Mouse (Mus musculus) A20 (cell line): ENCODE measurements around the gene Pla2g15.
"Not testable (repeated sequence)": the region's sequence is repeated elsewhere in the genome, so short reads cannot be mapped to it uniquely, and the experiment has no call there.

ENCODE experiments used
- DNase-seq: peaks from one replicate; pipeline ENCODE4 v3.0.0-alpha.2; 2011; ENCODE audit warnings: low read depth, low spot score

Pla2g15 gene

GRCm38 (mm10) chr8:106169017-106169933, 19.1 kb downstream of the Pla2g15 start:
- DNase-seq = peak; percentile 70

DNA sequence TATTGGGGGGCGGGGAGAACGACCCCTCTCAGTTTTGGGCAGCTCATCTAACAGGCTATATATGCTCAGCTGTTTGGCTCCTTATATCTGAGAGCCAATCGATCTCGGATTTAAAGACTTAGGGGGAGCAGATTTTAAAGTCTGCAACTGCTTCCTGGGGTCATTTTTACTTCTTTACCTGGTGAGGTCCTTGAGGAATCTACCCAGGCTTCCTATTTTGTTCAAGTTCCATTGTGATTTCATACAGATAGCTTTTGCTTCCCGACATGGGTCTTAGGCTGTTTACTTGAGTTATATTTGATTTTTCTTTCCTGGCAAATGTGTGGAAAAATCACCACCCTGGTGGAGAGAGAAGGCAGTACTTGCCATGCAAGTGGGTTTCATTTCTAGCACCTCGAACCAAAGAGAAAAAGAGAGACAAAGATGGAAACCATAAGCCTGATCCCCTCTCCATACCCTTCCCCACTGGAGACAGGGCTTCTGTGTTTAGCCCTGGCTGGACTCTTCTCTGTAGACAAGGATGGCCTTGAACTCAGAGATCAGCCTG, 19.8 kb downstream of the Pla2g15 start:
- peak; percentile 45 for DNase-seq

GRCm38 (mm10) chr8:106173566-106173965, 23.4 kb downstream of the Pla2g15 start:
- DNase-seq = no peak

GRCm38 (mm10) chr8:106176891-106177290, 26.7 kb downstream of the Pla2g15 start:
- DNase-seq = no peak

DNA sequence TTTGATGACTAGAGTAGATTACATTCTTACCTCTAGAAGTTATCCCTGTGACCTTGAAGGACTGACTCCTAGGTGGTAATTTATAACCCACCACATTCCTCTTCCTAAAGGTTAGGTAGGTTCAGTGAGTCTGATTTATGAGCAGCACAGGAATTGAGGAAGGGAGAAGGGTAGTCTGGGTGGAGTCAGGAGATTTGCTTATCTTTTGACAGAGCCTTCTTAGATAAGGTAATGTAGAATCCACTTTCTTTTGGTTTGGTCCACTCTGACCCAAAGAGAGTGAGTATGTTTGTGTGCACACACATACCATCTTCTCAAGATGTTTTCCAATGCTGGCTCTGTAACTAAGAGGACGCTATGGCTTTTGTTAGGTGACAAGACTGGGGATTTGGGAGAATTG, 27.4 kb downstream of the Pla2g15 start:
- no peak for DNase-seq

DNA sequence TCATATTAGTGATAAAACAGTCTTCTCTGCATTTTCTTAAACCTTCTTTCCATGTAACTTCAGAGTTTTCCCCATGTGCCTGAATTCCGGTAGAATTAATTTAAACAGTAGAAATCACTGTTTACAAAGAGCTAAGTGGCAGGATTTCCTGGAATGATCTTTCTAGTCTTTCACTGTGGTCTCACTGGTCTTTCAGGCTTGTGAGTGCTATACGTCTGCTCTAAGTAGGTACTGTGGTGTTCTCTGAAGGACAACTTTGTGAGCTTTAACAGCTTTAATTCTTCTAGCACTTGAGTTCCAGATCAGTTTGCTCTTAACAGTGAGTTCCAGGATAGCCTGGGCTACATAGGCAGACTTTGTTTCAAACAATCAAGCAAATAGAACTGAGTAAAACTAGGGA, 28.2 kb downstream of the Pla2g15 start:
- DNase-seq = no peak

GRCm38 (mm10) chr8:106185628-106186270, 35.5 kb downstream of the Pla2g15 start:
- DNase-seq = peak; percentile 77

DNA sequence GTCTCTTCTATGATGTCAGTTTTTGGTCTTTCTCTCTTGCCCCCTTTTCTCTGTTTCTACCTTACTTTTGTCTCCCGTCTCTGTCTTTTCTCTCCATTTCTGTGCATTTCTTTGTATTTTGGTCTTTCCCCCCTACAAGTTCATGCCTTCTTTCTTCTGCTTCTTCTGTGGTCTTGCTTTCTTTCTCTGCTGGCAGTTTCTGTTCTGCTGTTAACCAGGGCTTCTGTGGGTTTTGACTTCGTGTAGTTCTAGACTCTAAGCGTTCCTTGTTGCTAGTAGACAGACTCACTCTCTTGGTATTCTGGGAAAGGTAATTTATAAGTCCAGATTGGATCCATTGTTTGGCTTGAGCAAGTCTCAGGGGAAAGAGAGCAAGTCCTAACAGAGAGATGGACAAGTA, 36.2 kb downstream of the Pla2g15 start:
- peak; percentile 63 for DNase-seq

DNA sequence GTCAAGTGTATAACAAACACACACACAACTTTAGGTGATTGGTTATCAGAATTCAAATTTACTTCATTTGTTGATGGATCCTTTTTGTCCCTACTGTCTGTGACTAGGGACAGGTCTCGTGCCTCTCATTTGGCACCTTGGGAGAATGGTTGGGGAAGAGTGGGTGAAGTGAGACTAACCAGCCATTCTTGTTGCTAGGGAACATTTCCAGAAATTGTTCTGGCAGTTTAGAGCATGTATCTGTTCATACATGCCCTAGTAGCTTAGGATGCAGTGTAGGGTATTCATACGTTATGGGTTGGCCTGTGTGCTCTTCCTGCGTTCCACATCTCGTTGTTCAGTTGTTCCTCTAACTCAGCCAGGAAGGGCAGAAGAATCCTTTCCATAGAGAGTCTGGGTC, 39.0 kb downstream of the Pla2g15 start:
- DNase-seq = no peak

- DNase-seq = no peak
These were observed 41.4 kb downstream of the Pla2g15 start for GRCm38 (mm10) chr8:106191639-106192038.

- DNase-seq = no peak
These were observed 43.0 kb downstream of the Pla2g15 start for GRCm38 (mm10) chr8:106193162-106193561.

DNA sequence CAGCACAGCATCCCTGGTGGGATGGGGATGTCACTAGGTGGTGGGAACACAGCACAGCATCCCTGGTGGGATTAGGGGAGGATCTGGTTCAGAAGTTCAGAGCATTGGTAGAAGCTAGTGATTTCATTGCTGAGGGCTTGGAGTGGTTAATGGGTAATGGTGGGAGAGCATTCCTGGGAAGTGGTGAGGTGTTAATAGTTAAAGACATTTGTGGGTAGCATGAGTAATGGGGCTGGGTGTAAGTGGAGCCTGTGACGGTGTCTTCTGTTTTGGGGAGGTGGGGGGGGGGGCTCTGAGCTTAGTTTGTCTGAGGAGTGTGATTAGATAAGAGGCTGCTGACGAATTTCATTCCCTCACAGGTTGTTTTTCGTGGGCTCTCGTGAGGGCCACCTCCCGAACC, 43.9 kb downstream of the Pla2g15 start:
- DNase-seq = no peak

DNA sequence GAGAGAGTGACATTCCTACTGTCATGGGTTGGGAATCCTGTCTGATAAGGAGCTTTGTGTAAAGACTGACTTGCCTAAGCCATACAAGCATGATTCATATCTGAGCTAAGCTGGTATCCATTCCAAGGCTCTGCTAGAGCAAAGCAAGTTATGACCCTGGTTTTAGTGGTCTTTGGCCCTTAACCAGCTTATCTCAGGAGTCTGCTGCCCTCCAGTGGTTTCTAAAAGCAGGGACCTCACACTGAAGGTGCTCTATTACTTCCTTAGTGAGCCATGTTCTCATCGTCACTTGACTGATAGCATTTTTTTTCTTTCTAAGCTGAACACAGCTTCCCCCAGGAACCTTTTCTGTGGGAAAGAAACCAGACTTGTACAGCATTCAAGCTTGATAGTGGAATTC, 48.5 kb downstream of the Pla2g15 start:
- peak; percentile 69 for DNase-seq

GRCm38 (mm10) chr8:106199596-106199995, 49.4 kb downstream of the Pla2g15 start:
- not testable (repeated sequence) for DNase-seq

GRCm38 (mm10) chr8:106210035-106210731, 60.0 kb downstream of the Pla2g15 start:
- peak; percentile 67 for DNase-seq

DNA sequence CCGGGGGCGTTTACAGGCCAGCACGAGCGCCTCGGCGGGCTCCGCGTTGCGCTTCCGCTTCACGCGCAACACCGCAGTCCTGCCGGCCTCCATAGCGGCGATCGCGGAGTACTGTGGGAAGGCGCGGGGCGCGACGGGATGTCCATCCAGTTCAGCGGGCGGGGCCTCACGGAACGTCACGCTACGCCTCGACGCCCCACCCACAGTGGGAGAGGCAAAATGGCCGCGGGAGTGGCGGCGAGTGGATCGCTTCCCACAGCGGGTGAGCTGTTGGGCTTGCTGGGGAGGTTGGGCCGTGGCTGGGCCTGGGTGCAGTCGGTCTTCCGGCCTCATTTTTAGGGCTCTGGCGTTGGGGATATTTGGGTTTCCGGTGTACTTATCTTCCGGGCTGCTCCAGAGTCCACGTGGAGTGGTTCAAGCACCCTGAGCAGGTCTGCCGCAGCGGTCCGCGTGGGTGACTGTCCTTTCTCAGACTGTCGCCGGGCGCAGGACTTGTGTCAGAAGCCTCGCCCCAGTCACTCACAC, 60.7 kb downstream of the Pla2g15 start, which contains the start of the genes Slc7a6os and Prmt7:
TSS of gene Slc7a6os (minus strand) at position 115 of the 525 bp plus-strand sequence.
TSS of gene Prmt7 (plus strand) at position 116 of the 525 bp plus-strand sequence.
- DNase-seq = peak; percentile 94

- peak; percentile 65 for DNase-seq
These were observed 61.2 kb downstream of the Pla2g15 start for GRCm38 (mm10) chr8:106211421-106211820.

- DNase-seq = no peak
These were observed 63.8 kb downstream of the Pla2g15 start for GRCm38 (mm10) chr8:106213959-106214358.
